Mouse (Mus musculus) gastrocnemius, postnatal 36 days (tissue): ENCODE measurements around the gene Slx4. TPM values are rescaled to one million over a fixed set of nuclear protein-coding genes. Genes with fewer than 3 reads are reported as not detected.
"Not testable (repeated sequence)": the region's sequence is repeated elsewhere in the genome, so short reads cannot be mapped to it uniquely, and the experiment has no call there.

ENCODE experiments used
- DNase-seq, 2 experiments: peaks; one replicate each; pipeline ENCODE4 v3.0.0; 2022
- intact Hi-C: fragments of 180-260 bp; cut with DNase I; formaldehyde crosslinking; loops from one replicate; pipeline ENCODE4 v1.15.1; 2025
- total RNA-seq, 2 experiments: library from RNA; stranded (reverse); gene quantifications; 2 replicates each; pipeline ENCODE4 v1.2.3; 2021

The Slx4 gene
- total RNA-seq, 2 experiments from 2014 or later = 4.8 to 6.5 TPM

DNA sequence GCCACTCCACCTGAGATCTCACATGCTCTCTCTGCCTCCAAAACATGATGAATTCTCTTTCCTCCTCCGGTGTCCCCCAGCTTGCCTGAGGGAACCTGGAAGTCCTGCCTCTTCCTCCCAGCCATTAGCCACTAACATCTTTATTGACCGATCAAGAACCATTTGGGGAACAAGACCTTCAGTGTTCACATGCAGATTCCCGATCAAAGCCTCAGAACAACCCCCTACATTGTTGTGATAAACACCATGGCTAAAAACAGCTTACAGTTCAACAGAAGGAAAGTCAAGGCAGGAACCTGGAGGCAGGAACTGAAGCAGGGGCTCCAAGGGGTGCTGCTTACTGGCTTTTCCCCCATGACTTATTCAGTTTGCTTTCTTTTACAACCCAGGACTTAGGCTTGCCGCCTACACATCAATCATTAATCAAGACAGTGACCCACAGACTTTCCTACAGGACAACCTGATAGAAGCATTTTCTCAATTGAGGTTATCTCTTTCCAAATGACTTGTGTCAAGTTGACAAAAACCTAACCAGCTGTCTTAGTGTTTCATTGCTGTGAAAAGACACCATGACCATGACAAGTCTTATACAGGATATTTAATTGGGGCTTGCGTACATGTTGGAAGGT is 10.6 kb upstream of the Slx4 start:
- intact Hi-C loops = no loop called here
- DNase-seq = no peak

- intact Hi-C loops = no loop called here
- DNase-seq = no peak
Observed at GRCm38 (mm10) chr16:4012882-4013570, 9.5 kb upstream of the Slx4 start.

- DNase-seq = no peak
- intact Hi-C loops = no loop called here
Observed at GRCm38 (mm10) chr16:3988410-3988809, 15.2 kb downstream of the Slx4 start.

DNA sequence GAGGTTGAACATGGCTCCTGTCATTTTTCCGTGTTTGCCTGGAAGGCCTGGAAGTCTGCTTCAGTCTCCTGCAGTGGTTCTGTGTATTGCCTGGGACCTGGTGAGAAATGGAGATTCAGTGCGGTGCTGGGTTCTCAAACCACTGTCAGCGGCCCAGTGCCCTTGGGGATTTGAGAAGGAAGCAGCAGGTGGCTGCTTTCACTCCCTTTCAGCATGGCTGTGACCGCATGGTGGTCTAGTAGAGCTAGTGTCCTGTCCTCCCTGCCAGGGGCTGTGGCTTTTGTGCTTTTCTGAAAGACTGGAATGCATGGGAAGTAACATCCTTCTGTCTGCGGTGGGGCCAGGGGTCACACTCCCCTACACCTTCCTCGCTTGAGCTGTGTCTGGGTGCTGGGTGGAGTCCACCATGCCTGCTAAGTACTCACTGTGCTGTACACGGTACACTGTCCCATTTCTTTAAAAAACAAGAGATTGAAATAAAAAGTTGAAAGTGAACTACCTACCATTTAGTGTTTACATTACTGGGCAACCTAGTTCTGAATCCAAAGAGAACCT is 20.3 kb downstream of the Slx4 start:
- no peak for DNase-seq
- intact Hi-C loops = no loop called here

GRCm38 (mm10) chr16:3982173-3982572 is 21.4 kb downstream of the Slx4 start:
- DNase-seq = no peak
- intact Hi-C loops = no loop called here

DNA sequence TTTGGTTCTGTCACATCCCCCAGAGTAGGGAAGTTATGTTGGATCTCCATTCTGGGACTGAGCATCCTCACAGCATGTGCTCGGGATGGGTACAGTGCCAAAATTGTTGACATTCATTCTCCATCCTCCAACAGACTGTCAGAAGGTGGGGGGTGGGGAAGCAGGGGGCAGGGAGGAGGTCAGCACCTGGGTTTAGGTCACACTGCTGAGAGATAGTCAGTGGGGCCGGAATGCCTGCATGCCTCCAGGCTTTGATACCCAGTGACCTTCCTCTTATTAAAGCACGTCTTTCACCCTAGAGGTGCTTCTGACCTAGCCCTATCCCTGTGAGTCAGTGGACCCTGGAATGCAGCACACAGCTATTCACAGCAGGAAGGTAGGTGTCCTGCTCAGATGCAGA is 26.9 kb downstream of the Slx4 start:
- no peak for DNase-seq
- intact Hi-C loops = no loop called here

DNA sequence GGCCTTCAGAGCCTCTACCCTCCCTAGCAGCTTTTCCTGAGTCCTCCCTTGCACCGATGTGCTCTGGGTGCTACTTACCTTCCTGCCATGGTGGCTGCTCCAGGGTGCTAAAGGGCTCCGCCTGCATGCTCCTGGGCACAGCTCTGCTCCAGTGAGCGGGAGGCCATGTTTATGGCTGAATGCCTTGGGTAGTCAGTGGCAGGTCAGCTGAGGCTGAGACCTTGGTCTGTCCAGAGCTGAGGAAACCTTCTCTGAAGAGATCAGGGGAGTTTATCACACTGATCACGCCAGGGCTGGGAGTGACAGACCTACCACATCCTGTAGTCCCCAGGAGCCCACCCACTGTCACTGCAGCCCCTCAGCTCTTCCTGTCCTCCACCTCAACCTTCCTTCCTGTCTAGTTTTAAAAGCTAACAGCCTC is 27.3 kb downstream of the Slx4 start, which contains the start of gene Nlrc3:
Gene Nlrc3, minus strand, starts transcription at position 382 of the 421 bp plus-strand sequence.
- intact Hi-C loops = no loop called here
- DNase-seq = no peak

DNA sequence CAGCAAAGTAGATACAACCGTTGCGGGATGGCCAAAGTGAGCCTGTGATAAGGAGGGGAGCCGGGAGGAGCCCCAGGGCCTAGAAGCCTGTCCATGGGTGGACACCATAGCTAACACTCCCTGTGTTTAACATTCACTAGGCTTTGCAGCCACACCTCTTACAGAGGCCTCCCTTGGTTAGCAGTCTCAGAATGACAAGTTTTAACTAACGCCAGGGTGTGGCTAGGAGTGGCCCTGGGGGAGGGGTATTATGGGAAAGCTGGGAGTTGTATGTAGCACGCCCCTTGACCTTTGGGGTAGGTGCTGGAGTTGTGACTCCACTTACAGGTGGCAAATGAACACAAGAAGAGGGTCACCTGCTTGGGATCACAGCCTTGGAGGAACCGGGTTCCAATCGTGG is 27.9 kb downstream of the Slx4 start:
- intact Hi-C loops = no loop called here
- DNase-seq = no peak

DNA sequence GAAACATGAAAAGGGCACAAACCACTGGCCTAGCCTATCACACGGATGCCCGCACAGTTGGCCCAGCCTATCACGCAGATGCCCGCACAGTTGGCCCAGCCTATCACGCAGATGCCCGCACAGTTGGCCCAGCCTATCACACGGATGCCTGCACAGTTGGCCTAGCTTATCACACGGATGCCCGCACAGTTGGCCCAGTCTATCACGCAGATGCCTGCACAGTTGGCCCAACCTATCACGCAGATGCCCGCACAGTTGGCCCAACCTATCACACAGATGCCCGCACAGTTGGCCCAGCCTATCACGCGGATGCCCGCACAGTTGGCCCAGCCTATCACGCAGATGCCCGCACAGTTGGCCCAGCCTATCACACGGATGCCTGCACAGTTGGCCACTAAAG is 29.1 kb downstream of the Slx4 start:
- intact Hi-C loops, DNase-seq: not testable (repeated sequence)

DNA sequence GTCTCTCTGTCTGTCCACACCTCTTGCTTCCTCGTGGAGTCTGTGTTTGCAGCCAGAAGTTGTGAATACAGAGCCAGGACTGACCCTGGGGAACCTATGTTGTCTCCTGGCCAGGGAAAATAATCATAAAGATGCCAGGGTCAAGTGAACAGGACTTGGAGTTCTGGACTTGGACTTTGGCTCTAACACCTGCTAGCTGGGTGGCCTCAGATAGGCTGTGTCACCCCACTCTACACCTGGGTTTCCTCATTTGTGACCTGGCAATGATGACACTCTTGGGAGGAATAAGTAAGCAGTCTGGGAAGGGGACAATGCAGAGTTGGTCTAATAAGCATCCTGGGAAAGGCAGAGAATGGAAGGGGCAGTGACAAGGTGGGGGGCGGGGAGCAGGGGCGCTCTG is 38.0 kb downstream of the Slx4 start:
- DNase-seq = no peak
- intact Hi-C loops = no loop called here

DNA sequence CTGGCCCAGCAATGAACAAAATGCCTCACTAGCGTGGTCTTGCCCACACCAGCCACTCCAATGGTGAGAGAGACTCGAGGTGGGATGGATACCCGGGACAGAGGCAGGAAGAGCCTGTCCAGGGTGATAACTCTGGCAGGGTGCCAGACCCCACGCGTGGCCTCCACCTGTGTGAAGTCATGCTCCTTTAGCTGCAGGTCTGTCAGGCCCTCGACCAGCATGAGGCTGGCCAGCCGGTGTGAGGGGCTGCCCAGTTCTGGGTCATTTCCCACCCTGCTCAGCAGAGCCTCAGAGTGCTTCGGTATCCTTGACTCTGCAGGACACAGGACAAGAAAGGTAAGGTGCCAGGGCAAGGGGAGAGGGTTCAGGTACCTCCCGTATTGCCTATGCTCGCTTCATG is 38.6 kb downstream of the Slx4 start:
- no peak for DNase-seq
- intact Hi-C loops = no loop called here

- intact Hi-C loops = no loop called here
- DNase-seq = no peak
Observed at GRCm38 (mm10) chr16:3959261-3959660, 44.3 kb downstream of the Slx4 start.

GRCm38 (mm10) chr16:3956369-3956768 is 47.2 kb downstream of the Slx4 start:
- intact Hi-C loops = no loop called here
- peak in 1 of 2 experiments; percentile 40 for DNase-seq

DNA sequence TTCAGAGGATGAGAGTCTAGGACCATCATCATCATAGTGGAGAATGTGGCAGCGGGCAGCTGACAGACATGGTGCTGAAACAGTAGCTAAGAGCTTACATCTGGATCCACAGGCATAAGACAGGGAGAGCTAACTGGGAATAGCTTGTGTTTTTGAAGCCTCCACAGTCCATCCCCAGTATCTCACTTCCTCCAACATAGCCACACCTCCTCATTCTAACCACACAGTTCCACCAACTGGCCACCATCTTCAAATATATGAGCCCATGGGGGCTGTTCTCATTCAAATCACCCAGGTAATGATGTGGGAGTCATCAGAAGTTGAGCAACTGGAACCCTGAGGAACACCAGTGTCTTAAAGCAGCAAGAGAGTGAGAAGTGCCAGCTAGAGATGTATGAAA is 52.4 kb downstream of the Slx4 start:
- DNase-seq = no peak
- intact Hi-C loops = no loop called here

- intact Hi-C loops = no loop called here
- DNase-seq = no peak
Observed at GRCm38 (mm10) chr16:3934701-3935100, 68.9 kb downstream of the Slx4 start.

DNA sequence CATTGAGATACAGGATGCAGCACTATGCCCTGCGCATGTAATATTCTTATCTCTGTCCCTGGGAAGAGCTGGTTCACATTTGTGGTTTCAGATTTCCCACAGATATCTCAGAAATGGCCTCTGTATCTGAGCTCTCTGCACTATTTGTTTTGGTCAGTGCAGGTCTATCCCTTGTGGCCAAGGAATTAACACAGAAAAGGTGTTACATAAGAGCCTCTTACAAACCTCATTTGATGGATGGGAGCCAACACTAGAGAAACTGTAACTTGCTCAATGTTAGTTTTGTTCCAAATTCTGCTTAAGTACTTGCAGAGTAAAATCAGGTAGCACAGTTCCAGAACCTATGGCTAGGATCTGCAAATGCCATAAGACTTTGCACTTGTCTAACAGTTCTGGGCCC is 69.5 kb downstream of the Slx4 start:
- DNase-seq = no peak
- intact Hi-C loops = no loop called here

GRCm38 (mm10) chr16:3933536-3933935 is 70.0 kb downstream of the Slx4 start:
- intact Hi-C loops = no loop called here
- DNase-seq = no peak

DNA sequence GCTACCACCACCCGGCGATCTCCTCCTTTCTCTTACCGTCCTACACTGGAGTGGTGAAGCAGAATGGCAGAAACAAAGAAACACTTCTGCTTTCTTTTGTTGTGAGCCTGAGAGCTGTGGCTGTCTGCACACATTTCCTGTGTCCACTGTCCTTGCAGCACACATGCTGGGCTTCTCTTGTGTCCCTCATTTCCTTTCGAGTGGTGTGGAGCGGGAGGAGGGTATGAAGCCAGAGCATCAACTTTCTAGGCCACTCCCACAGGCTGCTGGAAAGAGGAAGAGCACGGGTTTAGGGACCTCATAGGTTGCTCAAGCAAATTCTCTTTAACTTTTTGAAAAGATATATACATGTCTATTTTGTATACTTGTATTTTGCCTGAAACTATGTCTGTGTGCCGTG is 74.4 kb downstream of the Slx4 start:
- no peak for DNase-seq
- intact Hi-C loops = no loop called here
